Mouse (Mus musculus) thymus, adult 2 months (tissue): ENCODE results near the gene Odc1. TPM values are rescaled to one million over a fixed set of nuclear protein-coding genes. Genes with fewer than 3 reads are reported as not detected.
A peak's percentile ranks its signal among the peaks of the same experiment; 100 is the strongest.

Experiments used
- DNase-seq: peaks from one replicate; pipeline ENCODE4 v3.0.0; 2021
- H3K27ac ChIP-seq: fragments of 200-500 bp; 2 replicates; pipeline ENCODE4 v1.5.1; 2012; ENCODE audit warnings: low read length, control low read depth; ENCODE audit not compliant: control insufficient read depth, insufficient read depth
- H3K27me3 ChIP-seq: fragments of 200-500 bp; 2 replicates; pipeline ENCODE4 v1.6.1; 2012; ENCODE audit warnings: mild to moderate bottlenecking, low read length, moderate library complexity, mixed read lengths; ENCODE audit not compliant: control insufficient read depth, insufficient read depth
- H3K36me3 ChIP-seq: fragments of 200-500 bp; 2 replicates; pipeline ENCODE4 v1.6.1; 2012; ENCODE audit warnings: mild to moderate bottlenecking, low read length, moderate library complexity; ENCODE audit not compliant: control insufficient read depth, insufficient read depth
- H3K4me1 ChIP-seq: fragments of 200-500 bp; replicated peaks from 2 replicates; pipeline ENCODE4 v1.6.1; 2012; ENCODE audit warnings: low read length; ENCODE audit not compliant: control insufficient read depth, insufficient read depth
- H3K4me3 ChIP-seq: fragments of 200-500 bp; 2 replicates; pipeline ENCODE4 v1.5.1; 2012; ENCODE audit warnings: mild to moderate bottlenecking, low read length, control low read depth, moderate library complexity; ENCODE audit not compliant: control insufficient read depth, insufficient read depth
- CTCF ChIP-seq: fragments of 200-500 bp; IDR thresholded peaks from 2 replicates; pipeline ENCODE4 v1.5.1; 2012; ENCODE audit warnings: mild to moderate bottlenecking, control low read depth, low read length, moderate library complexity, borderline replicate concordance; ENCODE audit not compliant: control insufficient read depth, poor library complexity, insufficient read depth; ENCODE audit errors: extremely low read depth
- POLR2A ChIP-seq: fragments of 200-500 bp; IDR thresholded peaks from 2 replicates; pipeline ENCODE4 v1.6.1; 2012; ENCODE audit warnings: mild to moderate bottlenecking, low read length, control low read depth, moderate library complexity; ENCODE audit not compliant: control insufficient read depth, poor library complexity, insufficient read depth; ENCODE audit errors: extremely low read depth
- WGBS: fragments of 180-500 bp; shearing (Covaris S2); methylation state at CpG from one replicate; pipeline ENCODE4 v1.1.7; 2018; 5-methylcytosine and 5-hydroxymethylcytosine counted together
- polyA plus RNA-seq: library from polyadenylated mRNA; depleted of rRNA; stranded (reverse); fragments of >200 nt; gene quantifications from 2 replicates; pipeline ENCODE4 v1.2.3, GENCODE M21; 2012

Gene Odc1
- polyA plus RNA-seq, 1 experiment: 71.1 TPM

DNA sequence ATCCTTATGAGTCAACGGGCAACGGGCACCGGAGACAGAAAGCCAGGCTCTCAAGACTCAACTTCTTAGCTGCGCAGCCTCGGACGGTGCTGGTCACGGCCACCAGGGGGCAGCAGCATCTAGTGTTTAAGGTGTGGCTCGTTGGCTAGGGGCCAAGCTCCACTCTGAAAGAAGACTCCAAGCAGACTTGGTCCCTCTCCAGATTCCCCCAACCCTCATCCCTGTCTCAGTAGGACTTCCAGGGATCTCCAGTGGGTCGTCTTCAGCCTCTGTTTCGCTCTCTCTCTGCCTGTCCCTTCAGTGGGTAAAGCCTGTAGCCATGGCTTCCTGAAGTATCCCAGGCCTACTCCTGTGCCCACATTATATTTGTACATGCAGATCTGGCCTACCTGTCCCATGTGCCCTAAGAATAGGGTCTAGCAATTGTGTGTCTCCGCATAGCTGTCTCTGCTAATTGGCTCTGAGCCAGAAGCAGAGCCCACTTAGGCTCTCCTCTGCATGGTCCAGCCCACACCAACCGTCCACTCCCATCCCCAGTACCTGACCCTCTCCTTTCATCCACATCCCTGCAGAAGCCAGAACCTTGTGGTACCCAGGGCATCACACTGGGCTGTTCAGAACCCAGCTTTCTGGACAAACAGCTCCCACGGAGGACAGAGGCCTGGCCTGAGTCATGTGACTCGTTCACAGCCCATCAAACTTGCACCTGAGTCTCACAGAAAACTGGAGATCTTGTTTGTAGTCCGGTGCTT, 9.8 kb downstream of the Odc1 start:
- Histone ChIP-seq H3K4me3 (no peak overlapping the region), H3K4me1 (no peaks in the 10 kb centered on the region), H3K27me3 (no peaks in the 10 kb centered on the region), H3K27ac (no peak overlapping the region), H3K36me3 (peaks cover 3% of the 10 kb centered on the region; the same call in 1 of the 2 replicates)
- TF ChIP-seq POLR2A (no peak), CTCF (peak; percentile 94)
- peak; percentile 89 for DNase-seq
- WGBS: 43% methylated on average over 15 of the region's 15 CpGs

DNA sequence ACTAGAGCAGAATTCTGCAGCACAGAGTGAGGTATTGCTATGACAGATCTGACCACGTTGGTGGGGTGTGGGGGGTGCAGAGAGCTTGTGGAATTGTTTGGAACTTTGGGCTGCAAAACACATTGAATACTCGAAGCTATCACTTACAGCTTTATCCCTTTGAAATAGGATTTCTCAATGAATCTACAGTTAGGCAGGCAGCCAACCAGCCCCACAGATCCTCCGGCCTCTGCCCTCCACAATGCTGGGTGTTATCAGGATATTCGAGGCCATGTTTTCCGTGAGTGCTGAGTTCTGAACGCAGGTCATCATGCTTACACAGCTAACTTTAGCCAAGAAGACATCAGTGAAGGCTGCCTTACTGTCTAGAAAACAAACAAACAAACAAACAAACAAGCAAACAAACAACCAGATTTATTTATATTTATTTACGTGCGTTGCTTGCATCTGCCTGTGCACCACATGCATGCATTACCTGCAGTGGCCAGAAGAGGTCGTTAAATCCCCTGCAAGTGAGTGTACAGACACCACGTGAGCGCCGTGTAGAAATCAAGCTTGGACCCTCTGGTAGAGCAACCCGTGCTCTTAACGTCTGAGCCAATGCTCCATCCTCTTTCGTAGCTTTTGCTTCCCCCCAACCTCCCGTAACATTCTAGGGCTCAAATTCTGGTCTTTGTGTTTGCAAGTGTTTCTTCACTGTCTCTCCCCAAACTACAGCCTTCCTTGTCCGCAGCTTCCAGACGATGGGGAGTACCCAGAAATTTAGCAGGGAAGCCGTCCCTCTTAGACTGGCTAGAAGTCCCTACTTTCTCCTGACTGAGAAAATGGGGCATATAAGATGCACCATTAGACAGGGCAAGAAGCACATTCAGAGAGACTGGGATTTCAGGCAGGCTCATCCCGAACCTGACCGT, 12.1 kb downstream of the Odc1 start:
- no peak overlapping the region for H3K27ac ChIP-seq
- TF ChIP-seq POLR2A (no peak), CTCF (peak; percentile 53; the same call in 1 of the 2 replicates)
- no peaks in the 10 kb centered on the region for H3K27me3 ChIP-seq
- 57% methylated on average over 21 of the region's 21 CpGs for WGBS
- 0 out of 2 replicates have a peak, but pooled peaks cover 2% of the 10 kb centered on the region for H3K36me3 ChIP-seq
- no peak overlapping the region for H3K4me3 ChIP-seq
- no peaks in the 10 kb centered on the region for H3K4me1 ChIP-seq
- DNase-seq: peak; percentile 64

GRCm38 (mm10) chr12:17557344-17557966, 12.9 kb downstream of the Odc1 start:
- H3K4me3 ChIP-seq: no peak overlapping the region
- no peak for DNase-seq
- no peaks in the 10 kb centered on the region for H3K36me3 ChIP-seq
- no peaks in the 10 kb centered on the region for H3K27me3 ChIP-seq
- H3K4me1 ChIP-seq: no peaks in the 10 kb centered on the region
- TF ChIP-seq CTCF: no peak
- no peak overlapping the region for H3K27ac ChIP-seq
- 88% methylated on average over 7 of the region's 7 CpGs for WGBS

DNA sequence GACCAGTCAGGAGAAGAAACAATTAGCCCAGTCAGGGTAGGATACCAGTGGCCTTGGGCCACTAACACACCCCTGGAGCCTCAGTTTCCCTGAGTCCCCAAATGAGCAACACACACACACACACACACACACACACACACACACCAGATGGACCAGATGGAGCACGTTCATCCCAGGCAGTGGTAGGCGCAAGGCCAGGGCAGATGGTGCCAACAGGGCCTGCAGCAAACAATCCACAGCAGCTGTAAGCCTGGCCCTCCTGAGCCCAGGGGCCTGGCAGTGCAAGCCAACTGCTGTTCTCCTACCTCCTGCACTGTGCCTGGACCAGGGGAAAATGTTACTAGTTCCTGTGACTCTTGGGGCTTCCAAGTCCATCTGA, 13.4 kb downstream of the Odc1 start:
- 98% methylated on average over 2 of the region's 2 CpGs for WGBS
- no peaks in the 10 kb centered on the region for H3K27me3 ChIP-seq
- TF ChIP-seq CTCF: no peak
- no peak for TF ChIP-seq POLR2A

GRCm38 (mm10) chr12:17562396-17562795, 17.8 kb downstream of the Odc1 start:
- Histone ChIP-seq H3K4me3 (no peak overlapping the region), H3K27me3 (no peaks in the 10 kb centered on the region), H3K4me1 (no peaks in the 10 kb centered on the region), H3K27ac (no peak overlapping the region), H3K36me3 (no peaks in the 10 kb centered on the region)
- no peak for TF ChIP-seq POLR2A
- no peak for TF ChIP-seq CTCF
- DNase-seq: no peak
- 97% methylated on average over 1 of the region's 1 CpGs for WGBS

More for the DNA sequence above, 13.4 kb downstream of the Odc1 start:
- no peaks in the 10 kb centered on the region for H3K4me1 ChIP-seq
- no peaks in the 10 kb centered on the region for H3K36me3 ChIP-seq
- no peak for DNase-seq
- no peak overlapping the region for H3K4me3 ChIP-seq
- no peak overlapping the region for H3K27ac ChIP-seq

GRCm38 (mm10) chr12:17565393-17566045, 20.9 kb downstream of the Odc1 start:
- TF ChIP-seq POLR2A (no peak), CTCF (no peak)
- no peak overlapping the region for H3K4me3 ChIP-seq
- H3K4me1 ChIP-seq: peaks cover 6% of the 10 kb centered on the region; the same call in 1 of the 2 replicates
- no peaks in the 10 kb centered on the region for H3K36me3 ChIP-seq
- H3K27ac ChIP-seq: no peak overlapping the region
- DNase-seq: no peak
- no peaks in the 10 kb centered on the region for H3K27me3 ChIP-seq
- WGBS: 98% methylated on average over 3 of the region's 3 CpGs
